ENCODE assay signal across 19 mouse cellular contexts in genomic region chr15:102738434-102738833, GRCm38 (mm10). TPM values are rescaled to one million over a fixed set of nuclear protein-coding genes. Genes with fewer than 3 reads are reported as not detected.
DNase-seq lines count a peak whose midpoint lies in the region; ATAC-seq and TF ChIP-seq lines count a peak whose summit lies in the region.
"Had no signal": no experiment of that assay in that cellular context is flagged by ENCODE, and none has a peak within 500 bp of the region (broad histone marks: within the 10 kb centered on the region; RNA-seq: fewer than 3 reads in every experiment).

No protein-coding gene starts in this region.

- H3K9me3 ChIP-seq in forebrain, postnatal 0 days (ENCODE audit: low read length), result no peaks in the 10 kb centered on the region
- H3K9me3 ChIP-seq: embryonic facial prominence, embryonic 13.5 days; forebrain, embryonic 12.5 days; G1E; heart, embryonic 12.5 days; hindbrain, embryonic 10.5 days had no signal

- peak overlapping the region; percentile 32; the same call in 1 of the 2 replicates for H3K27ac ChIP-seq in layer of hippocampus, adult 2 months
- no peak overlapping the region for H3K27ac ChIP-seq in forebrain, postnatal 0 days (ENCODE audit: low read depth, low read length)
- H3K27ac ChIP-seq: embryonic facial prominence, embryonic 13.5 days; forebrain, embryonic 12.5 days; hindbrain, embryonic 10.5 days; hindbrain, embryonic 14.5 days had no signal

- ATAC-seq in forebrain, postnatal 0 days, result no peak
- ATAC-seq: CD4-positive, CD25-positive, alpha-beta regulatory T cell, adult 4 months; forebrain, embryonic 16.5 days had no signal

- no peak overlapping the region for H3K4me2 ChIP-seq in forebrain, postnatal 0 days (ENCODE audit: low read depth)
- H3K4me2 ChIP-seq: embryonic facial prominence, embryonic 13.5 days; forebrain, embryonic 12.5 days; heart, embryonic 12.5 days; hindbrain, embryonic 14.5 days had no signal

- H3K4me1 ChIP-seq in forebrain, postnatal 0 days (ENCODE audit: insufficient read depth), result peaks cover 33% of the 10 kb centered on the region

- H3K9ac ChIP-seq in forebrain, postnatal 0 days, result no peak overlapping the region
- H3K9ac ChIP-seq: embryonic facial prominence, embryonic 13.5 days; forebrain, embryonic 12.5 days; heart, embryonic 12.5 days; hindbrain, embryonic 14.5 days had no signal

- no peaks in the 10 kb centered on the region for H3K36me3 ChIP-seq in forebrain, postnatal 0 days (ENCODE audit: insufficient read depth)
- H3K36me3 ChIP-seq: embryonic facial prominence, embryonic 13.5 days; forebrain, embryonic 12.5 days; G1E; heart, embryonic 12.5 days; hindbrain, embryonic 10.5 days had no signal

- H3K4me3 ChIP-seq in layer of hippocampus, adult 2 months, result no peak overlapping the region
- no peak overlapping the region for H3K4me3 ChIP-seq in forebrain, postnatal 0 days (ENCODE audit: low read depth, low read length)
- H3K4me3 ChIP-seq: embryonic facial prominence, embryonic 13.5 days; forebrain, embryonic 12.5 days; heart, embryonic 12.5 days; hindbrain, embryonic 10.5 days had no signal

- WGBS in forebrain, postnatal 0 days, result 70% methylated on average over 2 of the region's 2 CpGs

- no peak for TF ChIP-seq CTCF in layer of hippocampus, adult 2 months (conservative IDR thresholded peaks at IDR 0.05)
- no peak for TF ChIP-seq CTCF in forebrain, postnatal 0 days (IDR thresholded peaks at IDR 0.05; ENCODE audit: low read depth)

- H3K27me3 ChIP-seq in forebrain, postnatal 0 days (ENCODE audit: insufficient read depth, low read length), result no peaks in the 10 kb centered on the region

- no peak for DNase-seq in layer of hippocampus, adult 2 months (ENCODE audit: low spot score in 2 of 2)
- no peak for DNase-seq in layer of hippocampus, adult 9-11 months
- DNase-seq in lung, postnatal 36 days, result peak; percentile 70
- DNase-seq in lung, postnatal 4 days, result no peak
- DNase-seq in gonadal fat pad, adult 2 months (ENCODE audit: low read depth), result peak; percentile 24
- no peak for DNase-seq in forebrain, postnatal 0 days
- DNase-seq: adrenal gland, postnatal 10 days; B cell, adult 2 months; cerebellum, adult 11 months; cerebellum, postnatal 14 days; gastrocnemius, postnatal 14 days had no signal

RNA-seq across cellular contexts. Expression of gene Calcoco1, which starts 16.5 kb away (rescaled TPM):
- total RNA-seq in layer of hippocampus, adult 2 months (2021), result 10 to 100 TPM; 95.4 to 96.9 TPM
- polyA plus RNA-seq in gonadal fat pad, adult 2 months (2012; rRNA removed), result 63.1 and 63.9 TPM in 2 replicates
- 42.6 and 47.1 TPM in 2 replicates for total RNA-seq in forebrain, postnatal 0 days (2014; rRNA removed)
- 33.5 and 36.9 TPM in 2 replicates for polyA plus RNA-seq in forebrain, postnatal 0 days (2015; fragmentation: Nextera tagmentation; extraction: Ambion mirVana)

Comparison
In these comparisons a context has a peak if more than half of its experiments do, and no peak if none do; other contexts are left out.
1. DNase-seq: peak in lung, postnatal 36 days (single experiment) and gonadal fat pad, adult 2 months (single experiment); none in layer of hippocampus, adult 2 months (0 of 2), layer of hippocampus, adult 9-11 months (single experiment), lung, postnatal 4 days (0 of 2) and forebrain, postnatal 0 days (single experiment).